Mouse (Mus musculus): Measurements from ENCODE around the gene Bag3. TPM values are rescaled to one million over a fixed set of nuclear protein-coding genes. Genes with fewer than 3 reads are reported as not detected.

Bag3 gene
- total RNA-seq, 2 experiments from 2014 or later: 84.2 to 100 TPM

DNA sequence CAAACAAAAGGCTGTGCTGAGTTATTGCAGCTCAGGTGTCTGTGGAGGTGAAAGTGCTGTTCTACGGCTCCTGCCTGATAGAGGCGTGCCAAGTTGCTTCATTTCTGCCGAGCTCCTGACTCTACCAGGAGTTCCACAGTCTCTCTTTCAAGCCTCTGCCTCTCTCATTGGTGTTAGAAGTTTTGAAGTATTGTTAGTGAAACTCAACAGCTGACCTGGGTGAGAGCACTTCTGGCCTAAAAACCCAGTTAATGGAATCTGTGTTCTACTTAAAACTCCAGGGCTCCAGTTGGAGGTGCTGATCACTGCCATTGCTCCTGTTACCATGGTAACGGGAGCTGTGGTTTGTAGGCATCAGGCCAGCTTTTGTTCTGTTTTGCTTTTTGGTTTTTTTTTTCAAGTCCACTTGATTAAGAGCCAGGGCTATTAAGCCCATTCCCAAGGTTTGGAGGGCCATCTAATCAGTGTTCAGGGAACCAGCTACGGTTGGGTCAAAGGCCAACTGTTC is 11.6 kb downstream of the Bag3 start:
- DNase-seq (ENCODE audit: low spot score in 2 of 2): no peak

GRCm38 (mm10) chr7:128536074-128536473 is 12.7 kb downstream of the Bag3 start:
- no peak for DNase-seq (ENCODE audit: low spot score in 2 of 2)

- no peak for DNase-seq (ENCODE audit: low spot score in 2 of 2)
Observed at GRCm38 (mm10) chr7:128537676-128538075, 14.3 kb downstream of the Bag3 start.

DNA sequence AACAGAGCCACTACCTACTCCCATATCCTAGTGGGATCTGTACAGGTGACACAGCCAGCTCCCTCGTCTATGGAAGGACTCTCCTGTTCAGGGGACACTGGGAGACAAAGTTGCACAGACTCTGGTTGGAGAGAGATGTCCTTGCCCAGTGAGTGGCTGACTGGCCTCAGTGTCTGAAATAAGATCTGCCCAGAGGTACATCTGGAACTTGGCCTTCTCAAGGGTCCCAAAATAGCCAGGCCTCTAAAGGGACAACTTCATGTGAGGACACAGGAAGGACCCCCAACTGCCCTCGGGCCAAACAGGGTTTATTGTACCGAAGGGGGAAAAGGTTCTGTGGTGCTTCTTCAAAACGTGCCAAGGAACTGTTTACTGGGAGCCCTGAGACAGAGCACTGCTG is 14.8 kb downstream of the Bag3 start:
- DNase-seq (ENCODE audit: low spot score in 2 of 2): no peak

GRCm38 (mm10) chr7:128538769-128539168 is 15.4 kb downstream of the Bag3 start:
- no peak for DNase-seq (ENCODE audit: low spot score in 2 of 2)

DNA sequence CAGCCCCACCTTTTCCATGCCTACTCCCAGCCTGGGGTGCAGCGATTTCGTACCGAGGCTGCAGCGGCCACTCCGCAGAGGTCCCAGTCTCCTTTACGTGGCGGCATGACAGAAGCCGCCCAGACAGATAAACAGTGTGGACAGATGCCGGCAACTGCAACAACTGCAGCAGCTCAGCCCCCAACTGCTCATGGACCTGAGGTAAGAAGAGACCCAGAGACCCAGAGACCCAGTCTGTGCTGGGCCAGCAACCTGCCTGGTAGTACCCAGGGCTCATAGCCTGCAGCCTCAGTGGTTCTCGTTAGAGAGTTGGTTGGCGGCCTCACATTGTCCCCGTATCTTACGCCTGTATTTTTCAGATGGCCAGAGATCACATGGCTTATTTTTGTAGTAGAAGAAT is 16.7 kb downstream of the Bag3 start:
- no peak for DNase-seq (ENCODE audit: low spot score in 2 of 2)

DNA sequence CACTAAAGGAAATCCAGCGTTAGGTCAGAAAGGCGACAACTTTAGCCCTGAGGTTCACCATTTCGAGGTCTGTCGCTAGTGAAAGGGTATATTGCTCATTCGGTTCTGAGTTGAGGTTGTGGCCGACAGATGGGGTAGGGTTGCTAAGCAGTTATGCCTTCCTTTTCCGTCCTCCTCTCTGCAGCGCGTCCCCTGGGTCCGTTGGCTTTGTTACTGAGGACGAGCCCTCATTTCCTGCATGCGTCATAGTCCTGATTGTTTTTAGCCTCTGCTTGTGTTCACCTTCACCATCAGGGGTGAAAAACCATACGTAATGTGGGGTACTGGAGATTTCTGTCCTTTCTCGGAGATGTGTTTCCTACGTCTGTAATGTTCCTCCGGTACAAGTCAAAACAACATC is 17.3 kb downstream of the Bag3 start:
- DNase-seq (ENCODE audit: low spot score in 2 of 2): no peak

DNA sequence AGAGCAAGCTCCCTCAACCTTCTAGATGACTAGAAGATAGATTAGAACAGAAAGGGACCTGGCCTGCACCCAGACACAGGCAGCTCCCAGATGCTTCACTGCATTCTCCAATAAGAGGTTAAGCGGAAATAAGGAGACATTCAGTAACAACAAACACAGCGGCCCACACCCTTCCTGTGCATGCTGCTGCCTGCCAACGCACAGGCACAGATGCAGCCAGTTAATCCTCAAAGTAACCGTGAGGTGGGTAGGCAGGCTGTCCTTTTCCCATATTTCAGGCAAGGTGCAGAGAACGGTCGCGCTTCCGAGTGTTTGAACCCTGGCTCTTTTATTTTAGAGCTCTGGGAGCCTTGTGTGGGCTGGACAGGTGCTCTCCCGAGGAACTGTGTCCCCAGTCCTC is 17.8 kb downstream of the Bag3 start:
- no peak for DNase-seq (ENCODE audit: low spot score in 2 of 2)

GRCm38 (mm10) chr7:128541771-128542170 is 18.4 kb downstream of the Bag3 start:
- DNase-seq (ENCODE audit: low spot score in 2 of 2): no peak

- no peak for DNase-seq (ENCODE audit: low spot score in 2 of 2)
Observed at GRCm38 (mm10) chr7:128542488-128542887, 19.1 kb downstream of the Bag3 start.

DNA sequence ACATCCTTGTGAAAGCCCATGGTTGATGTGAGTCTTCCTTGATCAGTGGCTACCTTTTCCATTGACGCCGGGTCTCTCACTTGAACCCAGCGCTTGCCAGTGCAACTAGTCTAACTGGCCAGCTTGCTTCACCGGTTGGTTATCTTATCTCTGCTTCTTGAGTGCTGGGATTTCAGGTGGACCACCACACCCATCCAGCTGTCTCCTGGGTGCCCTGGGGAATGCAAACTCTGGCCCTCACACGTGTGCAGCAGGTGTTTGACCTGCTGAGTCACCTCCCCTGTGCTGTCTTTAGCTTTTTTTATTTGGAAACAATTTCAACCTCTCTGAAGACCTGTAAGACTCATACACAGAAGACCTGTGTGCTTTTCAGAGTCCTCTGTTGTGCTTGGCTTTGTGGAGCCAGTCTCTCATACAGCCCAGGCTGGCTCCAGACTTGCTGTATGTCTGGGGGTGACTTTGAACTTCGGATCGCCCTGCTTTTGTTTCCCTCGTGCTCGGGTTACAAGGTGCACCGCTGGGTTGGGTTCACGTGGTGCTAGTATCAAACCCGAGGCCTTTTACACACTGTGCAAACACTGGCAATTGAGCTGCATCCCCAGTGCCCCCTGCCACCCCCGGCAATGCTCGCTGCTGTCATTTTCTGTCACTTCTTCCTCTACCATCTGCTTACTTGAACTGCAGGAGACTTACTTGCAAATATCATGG is 19.9 kb downstream of the Bag3 start:
- DNase-seq (ENCODE audit: low spot score in 2 of 2): no peak

DNA sequence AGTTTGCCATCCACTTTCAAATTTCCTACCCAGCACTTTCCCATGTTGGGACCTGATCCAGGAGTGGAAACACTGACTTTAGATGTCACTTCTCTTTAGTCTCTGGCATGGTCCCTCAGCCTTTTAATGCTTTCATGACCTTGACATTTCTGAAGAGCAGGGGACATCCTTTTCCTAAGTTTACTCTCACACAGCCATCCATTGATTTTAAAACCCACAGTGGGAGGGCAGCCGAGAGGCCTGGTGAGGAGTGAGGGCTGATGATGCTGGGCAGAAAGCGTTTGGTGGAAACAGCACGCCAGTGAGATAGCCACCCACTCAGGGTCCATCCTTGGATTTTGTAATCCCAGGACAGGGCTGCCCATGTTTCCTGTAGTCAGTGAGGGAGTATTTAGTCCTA is 20.5 kb downstream of the Bag3 start:
- DNase-seq (ENCODE audit: low spot score in 2 of 2): no peak

DNA sequence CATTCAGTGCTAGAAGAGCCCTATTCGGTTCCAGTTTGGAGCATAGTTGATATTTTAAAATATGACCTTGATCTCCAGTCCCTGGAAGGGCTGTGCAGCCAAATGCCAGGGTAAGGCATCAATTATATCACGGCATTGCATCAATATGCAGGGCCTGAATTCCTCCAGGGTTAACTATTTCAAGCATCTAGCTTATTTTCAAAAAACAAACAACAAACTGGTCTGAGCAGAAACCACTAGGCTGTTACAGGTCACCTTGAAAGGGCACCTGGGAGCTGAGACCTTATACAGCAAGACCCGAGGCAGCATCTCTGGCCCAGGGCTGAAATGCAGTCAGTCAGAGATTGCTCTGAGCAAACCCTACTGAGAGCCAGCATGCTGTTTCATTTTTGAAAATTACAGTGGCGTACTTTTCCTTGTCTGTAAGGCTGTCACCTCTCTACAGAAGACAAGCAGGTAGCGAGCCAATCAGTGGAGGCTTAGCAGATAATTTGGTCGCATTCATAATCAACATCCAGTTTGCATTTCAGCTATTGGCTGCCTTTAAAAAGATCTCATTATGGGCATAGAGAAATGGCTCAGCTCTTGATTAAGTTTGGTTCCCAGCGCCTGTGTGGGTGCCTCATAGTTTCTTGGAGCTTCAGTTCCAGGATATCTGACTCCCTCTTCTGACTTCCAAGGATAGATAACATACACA is 21.3 kb downstream of the Bag3 start:
- DNase-seq (ENCODE audit: low spot score in 2 of 2): no peak

DNA sequence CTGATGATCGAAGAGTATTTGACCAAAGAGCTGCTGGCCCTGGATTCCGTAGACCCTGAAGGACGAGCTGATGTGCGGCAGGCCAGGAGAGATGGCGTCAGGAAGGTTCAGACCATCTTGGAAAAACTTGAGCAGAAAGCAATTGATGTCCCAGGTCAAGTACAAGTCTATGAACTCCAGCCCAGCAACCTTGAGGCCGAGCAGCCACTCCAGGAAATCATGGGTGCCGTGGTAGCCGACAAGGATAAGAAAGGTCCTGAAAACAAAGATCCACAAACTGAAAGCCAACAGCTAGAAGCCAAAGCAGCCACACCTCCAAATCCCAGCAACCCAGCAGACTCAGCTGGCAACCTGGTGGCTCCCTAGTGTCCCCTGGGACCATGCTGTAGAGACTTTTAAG is 22.6 kb downstream of the Bag3 start:
- DNase-seq (ENCODE audit: low spot score in 2 of 2): no peak

DNA sequence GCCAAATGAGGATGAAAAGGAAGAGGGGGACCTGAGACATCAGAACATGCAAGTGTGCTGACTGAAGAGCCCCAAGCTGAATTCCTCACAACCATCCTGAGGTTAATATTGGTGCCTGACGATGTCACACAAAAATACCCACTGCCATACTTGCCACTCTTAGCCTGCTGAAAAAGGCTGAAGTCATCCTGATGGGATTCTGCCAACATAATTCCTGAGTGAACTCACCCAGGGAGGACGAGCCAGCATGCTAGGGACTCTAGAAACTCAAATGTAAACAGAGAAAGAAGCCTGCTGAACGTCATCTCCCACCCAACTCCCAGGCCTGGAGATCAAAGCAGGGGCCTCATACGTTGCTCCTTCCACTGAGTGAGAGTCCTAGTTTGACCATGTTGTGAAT is 25.7 kb downstream of the Bag3 start:
- DNase-seq (ENCODE audit: low spot score in 2 of 2): no peak

GRCm38 (mm10) chr7:128550328-128551086 is 27.1 kb downstream of the Bag3 start:
- DNase-seq (ENCODE audit: low spot score in 2 of 2): no peak

DNA sequence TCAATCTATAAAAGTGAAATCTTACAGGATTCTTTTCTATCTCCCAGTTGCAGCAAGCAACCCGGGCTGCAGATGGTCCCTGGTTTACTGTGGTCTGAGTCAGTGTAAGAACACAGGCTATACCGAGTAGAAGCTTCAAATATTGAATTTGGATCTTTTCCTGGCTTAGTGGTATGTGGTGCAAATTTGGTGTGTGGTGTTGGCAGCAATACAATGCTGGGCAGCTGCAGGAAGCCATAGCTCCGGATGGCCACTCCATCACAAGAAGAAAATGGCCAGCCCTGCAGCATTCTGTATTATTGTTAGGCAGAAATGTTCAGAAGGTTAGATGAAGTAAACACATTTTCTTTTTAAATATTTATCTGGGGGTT is 27.7 kb downstream of the Bag3 start:
- DNase-seq (ENCODE audit: low spot score in 2 of 2): no peak

- no peak for DNase-seq (ENCODE audit: low spot score in 2 of 2)
Observed at GRCm38 (mm10) chr7:128553105-128553705, 29.8 kb downstream of the Bag3 start.

DNA sequence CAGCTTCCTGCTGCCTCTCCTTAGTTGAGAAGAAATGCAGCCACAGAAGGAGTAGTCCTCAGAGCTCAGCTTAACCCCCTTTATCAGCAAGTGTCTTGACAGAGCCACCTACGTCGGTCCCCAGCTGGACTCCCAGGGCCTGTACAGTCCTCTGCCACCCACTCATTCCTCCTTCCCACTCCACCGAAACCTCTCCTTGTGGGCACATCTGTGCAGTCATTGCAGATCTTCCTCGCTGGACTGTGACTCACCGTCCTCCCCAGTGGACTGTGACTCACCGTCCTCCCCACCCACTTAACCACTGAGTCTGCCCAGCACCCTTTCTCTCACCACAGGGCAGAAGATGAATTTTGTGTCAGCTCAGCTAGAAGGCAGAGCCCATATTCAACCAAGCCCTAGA is 31.1 kb downstream of the Bag3 start:
- no peak for DNase-seq (ENCODE audit: low spot score in 2 of 2)

DNA sequence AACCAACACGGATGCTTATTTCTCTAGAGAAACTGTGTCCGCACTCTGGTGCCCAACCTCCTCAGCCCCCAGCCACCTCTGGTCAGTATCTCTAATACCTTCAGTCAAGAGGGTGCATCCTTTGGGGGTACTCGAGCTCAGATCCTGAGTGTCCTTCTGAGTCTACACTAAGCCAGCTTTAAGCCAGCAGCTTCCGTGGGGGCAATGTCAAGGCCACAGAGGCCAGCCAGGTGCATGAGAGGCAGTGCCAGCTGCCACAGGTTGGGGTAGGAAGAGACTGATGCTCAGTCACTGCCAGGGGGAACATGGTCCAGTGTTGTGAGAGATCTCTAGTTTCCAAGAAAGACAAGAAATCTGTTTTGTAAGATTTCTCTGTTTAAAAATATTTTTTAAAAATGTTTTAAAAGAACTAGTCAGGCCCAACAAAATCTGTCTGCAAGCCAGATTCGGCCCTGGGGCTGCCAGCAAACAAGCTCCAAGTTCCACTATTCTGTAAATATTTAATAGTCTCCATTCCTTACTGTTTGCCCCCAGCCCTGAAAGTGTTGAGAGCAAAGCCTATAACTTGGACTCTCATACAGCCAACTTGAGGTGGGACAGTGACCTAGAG is 31.8 kb downstream of the Bag3 start:
- DNase-seq (ENCODE audit: low spot score in 2 of 2): no peak

GRCm38 (mm10) chr7:128556923-128557430 is 33.6 kb downstream of the Bag3 start:
- DNase-seq (ENCODE audit: low spot score in 2 of 2): no peak
